Mouse (Mus musculus) CD4-positive helper T cell, adult 2 months (primary cell): ENCODE data around the gene Dennd4a.
A peak's percentile ranks its signal among the peaks of the same experiment; 100 is the strongest.

Experiments
- DNase-seq: peaks from one replicate; pipeline ENCODE4 v3.0.0-alpha.2; 2012; ENCODE audit warnings: low read depth, missing footprints, low spot score

Dennd4a gene

GRCm38 (mm10) chr9:64956337-64956736 lies 145.2 kb downstream of the Dennd4a start:
- DNase-seq, result peak; percentile 44

GRCm38 (mm10) chr9:64957276-64957675 lies 146.1 kb downstream of the Dennd4a start:
- no peak for DNase-seq

GRCm38 (mm10) chr9:64960117-64960977 lies 149.2 kb downstream of the Dennd4a start, which contains the start of gene Ints14:
TSS of gene Ints14 (plus strand) at chr9:64960905.
- DNase-seq, result peak; percentile 95

- no peak for DNase-seq
These were observed 149.8 kb downstream of the Dennd4a start for GRCm38 (mm10) chr9:64960978-64961320.
